Comparison of ENCODE assay signal across 15 mouse cellular contexts in the genomic region with DNA sequence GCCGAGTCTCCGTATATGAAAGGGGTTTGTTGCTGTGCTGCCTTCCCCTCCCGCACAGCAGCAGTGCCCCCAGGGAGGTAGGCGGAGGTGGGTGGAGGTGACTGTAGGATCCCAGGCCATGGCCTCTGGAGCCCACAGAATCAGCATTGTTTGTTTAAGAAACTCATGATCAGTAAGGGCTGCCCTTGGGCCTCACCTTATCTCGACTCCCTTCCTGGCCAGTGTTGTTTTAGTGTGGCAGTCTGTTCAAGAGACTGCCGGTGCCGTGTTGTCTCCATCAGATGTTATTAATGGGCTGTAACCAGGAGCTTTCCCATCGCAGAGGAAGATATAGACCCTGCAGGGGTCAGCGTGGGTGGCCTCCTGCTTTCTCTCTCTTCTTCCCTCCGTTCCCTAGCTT.
DNase-seq lines count a peak whose midpoint lies in the region; ATAC-seq lines count a peak whose summit lies in the region.
"Had no signal": no experiment of that assay in that cellular context is flagged by ENCODE, and none has a peak within 500 bp of the region (broad histone marks: within the 10 kb centered on the region; RNA-seq: fewer than 3 reads in every experiment).

No protein-coding gene starts in this region.

- DNase-seq in kidney, adult 8-10 months = no peak
- DNase-seq in embryo, embryonic 9.5 days (ENCODE audit: extremely low spot score) = peak; percentile 43
- no peak for DNase-seq in intestine, embryonic 14.5 days (ENCODE audit: low spot score)
- no peak for DNase-seq in B cell, adult 2 months
- DNase-seq in right cerebral cortex, postnatal 36 days (ENCODE audit: low spot score in 2 of 2) = no peak
- DNase-seq in ovary, adult 18-20 months (ENCODE audit: low spot score) = no peak
- DNase-seq: cerebellum, postnatal 14 days; lung, embryonic 14.5 days; thymus, adult 2 months had no signal

- no peaks in the 10 kb centered on the region for H3K27me3 ChIP-seq in kidney, embryonic 15.5 days
- H3K27me3 ChIP-seq in intestine, embryonic 14.5 days (replicated peaks; ENCODE audit: control insufficient read depth, insufficient read depth, low read length) = no peaks in the 10 kb centered on the region
- no peaks in the 10 kb centered on the region for H3K27me3 ChIP-seq in liver, embryonic 16.5 days (ENCODE audit: control insufficient read depth, insufficient read depth, low read depth, low read length)
- H3K27me3 ChIP-seq: embryonic facial prominence, embryonic 15.5 days; forebrain, embryonic 15.5 days had no signal

- peak; percentile 61 for ATAC-seq in kidney, embryonic 15.5 days (replicated peaks; ENCODE audit: low FRiP score)
- ATAC-seq in intestine, embryonic 14.5 days (replicated peaks; ENCODE audit: low FRiP score, low TSS enrichment, low read depth) = peak; percentile 53
- ATAC-seq in liver, embryonic 16.5 days (ENCODE audit: low read depth) = peak; percentile 60
- ATAC-seq: forebrain, embryonic 15.5 days; hindbrain, embryonic 16.5 days had no signal

- no peaks in the 10 kb centered on the region for H3K9me3 ChIP-seq in kidney, embryonic 15.5 days (replicated peaks)
- H3K9me3 ChIP-seq in intestine, embryonic 14.5 days (ENCODE audit: control insufficient read depth, low read length) = no peaks in the 10 kb centered on the region
- no peaks in the 10 kb centered on the region for H3K9me3 ChIP-seq in liver, embryonic 16.5 days (replicated peaks; ENCODE audit: control insufficient read depth, low read length)
- H3K9me3 ChIP-seq: embryonic facial prominence, embryonic 15.5 days; forebrain, embryonic 15.5 days had no signal

- no peak overlapping the region for H3K4me3 ChIP-seq in kidney, embryonic 15.5 days (replicated peaks)
- H3K4me3 ChIP-seq in intestine, embryonic 14.5 days (ENCODE audit: low read depth, low read length) = no peak overlapping the region
- no peak overlapping the region for H3K4me3 ChIP-seq in liver, embryonic 16.5 days (ENCODE audit: low read depth, low read length)
- H3K4me3 ChIP-seq: embryonic facial prominence, embryonic 15.5 days; forebrain, embryonic 15.5 days; myocyte had no signal

- H3K36me3 ChIP-seq in kidney, embryonic 15.5 days = peaks cover 13% of the 10 kb centered on the region; the same call in 1 of the 2 replicates
- no peaks in the 10 kb centered on the region for H3K36me3 ChIP-seq in intestine, embryonic 14.5 days (ENCODE audit: control insufficient read depth, insufficient read depth, low read length)
- H3K36me3 ChIP-seq in liver, embryonic 16.5 days (ENCODE audit: control insufficient read depth, insufficient read depth) = no peaks in the 10 kb centered on the region

- H3K4me2 ChIP-seq in kidney, embryonic 15.5 days = no peak overlapping the region
- no peak overlapping the region for H3K4me2 ChIP-seq in intestine, embryonic 14.5 days (ENCODE audit: low read length)
- H3K4me2 ChIP-seq in liver, embryonic 16.5 days (ENCODE audit: low read depth, low read length) = no peak overlapping the region
- H3K4me2 ChIP-seq: embryonic facial prominence, embryonic 15.5 days; forebrain, embryonic 15.5 days; lung, embryonic 14.5 days had no signal

- H3K27ac ChIP-seq in kidney, embryonic 15.5 days = peak overlapping the region; percentile 75
- no peak overlapping the region for H3K27ac ChIP-seq in intestine, embryonic 14.5 days (ENCODE audit: low read depth)
- no peak overlapping the region for H3K27ac ChIP-seq in liver, embryonic 16.5 days (ENCODE audit: low read length)
- H3K27ac ChIP-seq: embryonic facial prominence, embryonic 15.5 days; forebrain, embryonic 15.5 days had no signal

- peaks cover 62% of the 10 kb centered on the region for H3K4me1 ChIP-seq in kidney, embryonic 15.5 days
- peaks cover 30% of the 10 kb centered on the region for H3K4me1 ChIP-seq in intestine, embryonic 14.5 days (replicated peaks; ENCODE audit: control insufficient read depth, insufficient read depth, low read length)
- peaks cover 3% of the 10 kb centered on the region for H3K4me1 ChIP-seq in liver, embryonic 16.5 days (ENCODE audit: control insufficient read depth, low read depth, low read length)

- H3K9ac ChIP-seq in kidney, embryonic 15.5 days = no peak overlapping the region
- no peak overlapping the region for H3K9ac ChIP-seq in intestine, embryonic 14.5 days (ENCODE audit: low read length)
- H3K9ac ChIP-seq in liver, embryonic 16.5 days (ENCODE audit: low read depth, low read length) = no peak overlapping the region
- H3K9ac ChIP-seq: embryonic facial prominence, embryonic 15.5 days; forebrain, embryonic 15.5 days; lung, embryonic 14.5 days had no signal

- WGBS in kidney, embryonic 15.5 days = 8% methylated on average over 10 of the region's 10 CpGs
- 21% methylated on average over 10 of the region's 10 CpGs for WGBS in intestine, embryonic 14.5 days
- whole genome bisulfite sequencing in liver, embryonic 16.5 days (ENCODE audit: insufficient replicate concordance) = 20% methylated on average over 10 of the region's 10 CpGs
